Mouse (Mus musculus) midbrain, postnatal 0 days (tissue): Measurements from ENCODE around the gene Pink1. TPM values are rescaled to one million over a fixed set of nuclear protein-coding genes. Genes with fewer than 3 reads are reported as not detected.
A peak's percentile ranks its signal among the peaks of the same experiment; 100 is the strongest.

Source experiments
- ATAC-seq: fragments of 200-750 bp; cut with Nextera tagmentation; 2 replicates; pipeline ENCODE4 v1.8.0; 2017; ENCODE audit warnings: moderate number of reproducible peaks, mild to moderate bottlenecking, moderate TSS enrichment, moderate library complexity; ENCODE audit not compliant: low FRiP score
- DNase-seq: peaks from one replicate; pipeline ENCODE4 v3.0.0-alpha.2; 2015; ENCODE audit warnings: low spot score
- H3K27ac ChIP-seq: fragments of 300-500 bp; sonication (generic); 2 replicates; pipeline ENCODE4 v1.5.1; 2014; ENCODE audit warnings: low read depth, mild to moderate bottlenecking, low read length, mixed read lengths
- H3K27me3 ChIP-seq: fragments of 300-500 bp; sonication (generic); 2 replicates; pipeline ENCODE4 v1.6.1; 2014; ENCODE audit warnings: low read length, control low read depth, mixed read lengths; ENCODE audit not compliant: insufficient read depth
- H3K36me3 ChIP-seq: fragments of 300-500 bp; sonication (generic); 2 replicates; pipeline ENCODE4 v1.6.1; 2014; ENCODE audit warnings: low read length, control low read depth, mixed read lengths; ENCODE audit not compliant: insufficient read depth
- H3K4me1 ChIP-seq: fragments of 300-500 bp; sonication (generic); 2 replicates; pipeline ENCODE4 v1.6.1; 2014; ENCODE audit warnings: mild to moderate bottlenecking, control low read depth, antibody characterized with exemption, low read length, mixed read lengths; ENCODE audit not compliant: insufficient read depth
- H3K4me2 ChIP-seq: fragments of 300-500 bp; sonication (generic); 2 replicates; pipeline ENCODE4 v1.6.1; 2014; ENCODE audit warnings: low read depth, mild to moderate bottlenecking, low read length, mixed read lengths; ENCODE audit not compliant: poor library complexity, severe bottlenecking
- H3K4me3 ChIP-seq: fragments of 300-500 bp; sonication (generic); 2 replicates; pipeline ENCODE4 v1.5.1; 2014; ENCODE audit warnings: low read depth, mild to moderate bottlenecking, low read length, moderate library complexity
- H3K9ac ChIP-seq: fragments of 300-500 bp; sonication (generic); replicated peaks from 2 replicates; pipeline ENCODE4 v1.6.1; 2014; ENCODE audit warnings: mild to moderate bottlenecking, low read length, moderate library complexity, mixed read lengths; ENCODE audit not compliant: poor library complexity, severe bottlenecking
- H3K9me3 ChIP-seq: fragments of 300-500 bp; sonication (generic); 2 replicates; pipeline ENCODE4 v1.6.1; 2016; ENCODE audit warnings: low read length, control low read depth
- CTCF ChIP-seq: IDR thresholded peaks from 2 replicates; pipeline ENCODE4 v1.5.1; 2016; ENCODE audit warnings: antibody characterized with exemption, mild to moderate bottlenecking
- WGBS: fragments of 180-500 bp; shearing (Covaris S2); extraction: QIAGEN DNeasy Blood & Tissue Kit; methylation state at CpG from one replicate; pipeline ENCODE4 v1.1.7; 2014; 5-methylcytosine and 5-hydroxymethylcytosine counted together
- microRNA-seq: library from miRNA; unstranded; fragments of <30 nt; microRNA quantifications from one replicate; pipeline ENCODE4, GENCODE M21; 2016; ENCODE audit warnings: borderline number of aligned reads
- polyA plus RNA-seq: library from polyadenylated mRNA; unstranded; fragments of >200 nt; fragmentation: Nextera tagmentation; extraction: Ambion mirVana; gene quantifications from 2 replicates; pipeline ENCODE4 v1.2.1, GENCODE M21; 2015
- total RNA-seq: library from RNA; depleted of rRNA; stranded (reverse); fragments of >200 nt; gene quantifications from 2 replicates; pipeline ENCODE4 v1.2.3, GENCODE M21; 2014; rRNA removed

Gene Pink1
- total and polyA plus RNA-seq, 2 experiments from 2014 or later = 150 to 261 TPM

GRCm38 (mm10) chr4:138282834-138283233 lies 43.3 kb downstream of the Pink1 start:
- Histone ChIP-seq H3K4me2 (no peak overlapping the region), H3K27ac (no peak overlapping the region), H3K9me3 (no peaks in the 10 kb centered on the region), H3K4me3 (no peak overlapping the region), H3K4me1 (no peaks in the 10 kb centered on the region), H3K27me3 (no peaks in the 10 kb centered on the region), H3K9ac (no peak overlapping the region), H3K36me3 (no peaks in the 10 kb centered on the region)
- WGBS = 24% methylated on average over 4 of the region's 4 CpGs
- DNase-seq = peak; percentile 94
- peak; percentile 51; the same call in 1 of the 2 replicates for ATAC-seq
- TF ChIP-seq CTCF = peak; percentile 99

DNA sequence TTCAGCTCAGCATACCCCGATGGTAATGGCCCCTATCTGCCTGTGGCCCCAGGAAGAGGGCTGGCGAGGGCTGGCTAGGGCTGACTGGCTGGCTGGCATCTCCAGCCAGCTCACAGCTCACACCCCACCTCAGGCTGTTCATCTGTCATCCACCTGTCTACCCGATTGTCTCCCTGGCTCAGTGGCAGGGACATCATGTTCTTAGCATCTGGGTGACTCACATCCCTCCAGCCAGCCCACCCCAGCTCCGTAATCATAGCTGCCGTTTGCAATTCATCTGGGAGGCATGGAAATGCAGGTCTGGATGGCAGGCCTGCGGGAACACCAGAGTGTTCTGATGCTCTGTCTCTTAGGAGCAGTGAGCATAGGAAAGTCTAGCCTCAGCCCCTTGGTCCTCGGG lies 47.8 kb downstream of the Pink1 start:
- Histone ChIP-seq H3K4me2 (no peak overlapping the region), H3K27me3 (no peaks in the 10 kb centered on the region), H3K4me1 (no peaks in the 10 kb centered on the region), H3K36me3 (no peaks in the 10 kb centered on the region), H3K4me3 (no peak overlapping the region), H3K9ac (no peak overlapping the region), H3K27ac (no peak overlapping the region), H3K9me3 (no peaks in the 10 kb centered on the region)
- ATAC-seq = no peak
- 75% methylated on average over 7 of the region's 7 CpGs for WGBS
- DNase-seq = no peak
- no peak for TF ChIP-seq CTCF

DNA sequence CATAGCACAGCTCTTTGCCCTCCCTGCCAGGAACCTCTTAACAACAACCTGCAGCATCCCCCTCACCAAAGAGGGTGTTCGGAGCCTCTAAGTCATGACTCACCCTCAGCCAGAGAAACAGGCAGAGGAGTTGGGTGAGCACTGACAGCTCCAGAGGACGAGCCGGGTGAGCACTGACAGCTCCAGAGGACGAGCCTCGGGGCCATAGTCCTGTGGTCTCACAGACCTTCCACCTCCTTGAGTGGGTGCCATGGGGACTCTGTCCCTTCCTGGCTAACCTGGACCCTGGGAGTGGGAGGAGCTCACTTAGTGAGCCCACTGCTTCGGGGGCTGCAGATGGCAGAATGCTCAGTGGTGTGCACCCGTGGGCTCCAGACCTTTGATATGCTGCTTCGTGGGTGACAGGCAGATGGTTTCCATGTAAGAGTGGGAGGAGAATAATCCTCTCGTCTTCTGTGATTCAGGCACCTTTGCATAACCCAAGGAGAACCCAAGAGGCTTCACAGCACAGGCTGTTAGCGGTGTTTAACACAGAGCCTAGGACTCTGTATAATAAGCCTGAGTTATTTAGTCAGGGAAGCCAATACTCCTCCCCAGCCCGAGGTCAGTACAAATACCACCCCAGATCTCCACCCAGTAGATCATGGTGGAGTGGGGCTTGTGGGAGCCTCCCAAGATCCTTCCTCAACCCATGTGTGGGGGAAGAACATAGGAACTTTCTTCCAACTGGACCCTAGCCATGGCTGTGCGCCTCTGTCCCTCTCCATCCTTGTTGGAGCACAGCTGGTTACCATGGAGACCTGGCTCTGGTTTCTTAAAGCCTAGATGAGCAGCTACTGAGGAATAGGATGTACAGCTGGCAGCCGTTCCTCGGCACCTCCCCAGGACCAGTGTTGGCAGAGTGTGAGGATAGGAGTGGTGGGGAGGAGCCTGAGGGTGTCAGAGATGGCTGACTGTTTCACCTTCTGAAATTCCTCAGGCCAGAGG lies 53.8 kb downstream of the Pink1 start:
- Histone ChIP-seq H3K27ac (no peak overlapping the region), H3K9ac (no peak overlapping the region), H3K9me3 (no peaks in the 10 kb centered on the region), H3K4me3 (no peak overlapping the region), H3K4me1 (no peaks in the 10 kb centered on the region), H3K4me2 (no peak overlapping the region), H3K27me3 (no peaks in the 10 kb centered on the region), H3K36me3 (no peaks in the 10 kb centered on the region)
- DNase-seq (peak; percentile 71), ATAC-seq (no peak)
- WGBS = 59% methylated on average over 14 of the region's 14 CpGs
- TF ChIP-seq CTCF = no peak

- Histone ChIP-seq H3K4me3 (no peak overlapping the region), H3K27me3 (0 out of 2 replicates have a peak, but pooled peaks cover 3% of the 10 kb centered on the region), H3K4me1 (no peaks in the 10 kb centered on the region), H3K9ac (no peak overlapping the region), H3K36me3 (no peaks in the 10 kb centered on the region), H3K9me3 (no peaks in the 10 kb centered on the region), H3K4me2 (no peak overlapping the region), H3K27ac (no peak overlapping the region)
- ATAC-seq (no peak), DNase-seq (no peak)
- 88% methylated on average over 10 of the region's 10 CpGs for WGBS
- no peak for TF ChIP-seq CTCF
These were observed 58.2 kb downstream of the Pink1 start for GRCm38 (mm10) chr4:138267869-138268268.

Small RNA genes lying within 50 kb of the gene (microRNA-seq; reads per million reads assigned to microRNA genes)
- not detected for gene Gm27646
- 1.0 reads per million for gene Mir7019

Other genes starting within 250 kb of the Pink1 start
- gene Hp1bp3, start 110.0 kb downstream of the Pink1 start, total RNA-seq = 165 and 177 TPM in 2 replicates
- gene Hp1bp3, start 110.0 kb downstream of the Pink1 start, polyA plus RNA-seq = 175 and 200 TPM in 2 replicates
- gene Sh2d5, start 75.9 kb downstream of the Pink1 start, total RNA-seq = 23.8 and 29.8 TPM in 2 replicates
- 18.4 and 19.2 TPM in 2 replicates for gene Sh2d5, start 75.9 kb downstream of the Pink1 start, polyA plus RNA-seq
- gene Kif17, start 75.9 kb downstream of the Pink1 start, total RNA-seq = 3.3 and 5.0 TPM in 2 replicates
- 6.0 and 6.3 TPM in 2 replicates for gene Kif17, start 75.9 kb downstream of the Pink1 start, polyA plus RNA-seq
- 203 and 215 TPM in 2 replicates for gene Ddost, start 21.6 kb downstream of the Pink1 start, total RNA-seq
- gene Ddost, start 21.6 kb downstream of the Pink1 start, polyA plus RNA-seq = 207 and 220 TPM in 2 replicates
- gene Cda, start 41.7 kb upstream of the Pink1 start, total RNA-seq = 9.1 and 9.6 TPM in 2 replicates
- gene Cda, start 41.7 kb upstream of the Pink1 start, polyA plus RNA-seq = 9.2 and 12.2 TPM in 2 replicates
- 18.7 and 24.0 TPM in 2 replicates for gene Fam43b, start 70.2 kb upstream of the Pink1 start, total RNA-seq
- gene Fam43b, start 70.2 kb upstream of the Pink1 start, polyA plus RNA-seq = 20.1 and 21.6 TPM in 2 replicates
- 32.6 and 35.2 TPM in 2 replicates for gene Mul1, start 108.4 kb upstream of the Pink1 start, total RNA-seq
- 17.6 and 19.2 TPM in 2 replicates for gene Mul1, start 108.4 kb upstream of the Pink1 start, polyA plus RNA-seq
- gene Camk2n1, start 128.0 kb upstream of the Pink1 start, total RNA-seq = 50.9 and 55.6 TPM in 2 replicates
- gene Camk2n1, start 128.0 kb upstream of the Pink1 start, polyA plus RNA-seq = 25.0 and 29.2 TPM in 2 replicates